Comparison of ENCODE assay signal across 19 mouse cellular contexts in genomic region chr5:128656496-128657135, GRCm38 (mm10). TPM values are rescaled to one million over a fixed set of nuclear protein-coding genes. Genes with fewer than 3 reads are reported as not detected.
DNase-seq lines count a peak whose midpoint lies in the region; ATAC-seq and TF ChIP-seq lines count a peak whose summit lies in the region.
"Had no signal": no experiment of that assay in that cellular context is flagged by ENCODE, and none has a peak within 500 bp of the region (broad histone marks: within the 10 kb centered on the region; RNA-seq: fewer than 3 reads in every experiment).

No protein-coding gene starts in this region.

- peak overlapping the region; percentile 7; the same call in 1 of the 2 replicates for H3K4me2 ChIP-seq in heart, embryonic 14.5 days (ENCODE audit: low read length)
- H3K4me2 ChIP-seq in forebrain, embryonic 12.5 days, result peak overlapping the region; percentile 38
- H3K4me2 ChIP-seq in hindbrain, embryonic 16.5 days (ENCODE audit: low read length), result peak overlapping the region; percentile 43
- H3K4me2 ChIP-seq in midbrain, postnatal 0 days (ENCODE audit: low read depth, low read length, poor library complexity, severe bottlenecking), result peak overlapping the region; percentile 37
- H3K4me2 ChIP-seq: liver, embryonic 12.5 days; stomach, embryonic 15.5 days had no signal

- no peaks in the 10 kb centered on the region for H3K27me3 ChIP-seq in heart, embryonic 14.5 days (ENCODE audit: control insufficient read depth, insufficient read depth, low read length)
- 0 out of 2 replicates have a peak, but pooled peaks cover 5% of the 10 kb centered on the region for H3K27me3 ChIP-seq in forebrain, embryonic 12.5 days
- H3K27me3 ChIP-seq in hindbrain, embryonic 16.5 days (replicated peaks; ENCODE audit: control insufficient read depth, insufficient read depth, low read length), result no peaks in the 10 kb centered on the region
- H3K27me3 ChIP-seq in midbrain, postnatal 0 days (ENCODE audit: insufficient read depth, low read length), result no peaks in the 10 kb centered on the region
- H3K27me3 ChIP-seq: liver, embryonic 12.5 days; stomach, embryonic 15.5 days had no signal

- no peak overlapping the region for H3K27ac ChIP-seq in heart, embryonic 14.5 days (replicated peaks in 1 of 2; ENCODE audit: control insufficient read depth in 1 of 2, insufficient read depth in 1 of 2, low read depth in 2 of 2, low read length in 2 of 2)
- no peak overlapping the region for H3K27ac ChIP-seq in forebrain, embryonic 12.5 days
- no peak overlapping the region for H3K27ac ChIP-seq in hindbrain, embryonic 16.5 days (ENCODE audit: low read depth, low read length)
- H3K27ac ChIP-seq in midbrain, postnatal 0 days (ENCODE audit: low read depth, low read length), result no peak overlapping the region
- H3K27ac ChIP-seq: liver, embryonic 12.5 days; stomach, embryonic 15.5 days had no signal

- no peaks in the 10 kb centered on the region for H3K36me3 ChIP-seq in heart, embryonic 14.5 days (ENCODE audit: control insufficient read depth, insufficient read depth, low read length)
- H3K36me3 ChIP-seq in forebrain, embryonic 12.5 days (replicated peaks), result no peaks in the 10 kb centered on the region
- H3K36me3 ChIP-seq in hindbrain, embryonic 16.5 days (ENCODE audit: control insufficient read depth, insufficient read depth, low read length), result no peaks in the 10 kb centered on the region
- H3K36me3 ChIP-seq in midbrain, postnatal 0 days (ENCODE audit: insufficient read depth, low read length), result no peaks in the 10 kb centered on the region
- H3K36me3 ChIP-seq: liver, embryonic 12.5 days; stomach, embryonic 15.5 days had no signal

- no peaks in the 10 kb centered on the region; the same call in 1 of the 2 replicates for H3K9me3 ChIP-seq in heart, embryonic 14.5 days (ENCODE audit: control insufficient read depth, low read length)
- H3K9me3 ChIP-seq in forebrain, embryonic 12.5 days, result no peaks in the 10 kb centered on the region
- no peaks in the 10 kb centered on the region for H3K9me3 ChIP-seq in hindbrain, embryonic 16.5 days (ENCODE audit: control insufficient read depth, low read length)
- no peaks in the 10 kb centered on the region for H3K9me3 ChIP-seq in midbrain, postnatal 0 days (ENCODE audit: low read length)
- H3K9me3 ChIP-seq: stomach, embryonic 15.5 days had no signal

- H3K4me3 ChIP-seq in heart, embryonic 14.5 days (ENCODE audit: control insufficient read depth in 1 of 2, insufficient read depth in 1 of 2, low read depth in 1 of 2, low read length in 2 of 2), result no peak overlapping the region
- H3K4me3 ChIP-seq in forebrain, embryonic 12.5 days (replicated peaks), result no peak overlapping the region
- H3K4me3 ChIP-seq in hindbrain, embryonic 16.5 days (ENCODE audit: low read length), result 0 out of 2 replicates have a peak overlapping the region, but pooled peaks have one; percentile 3
- H3K4me3 ChIP-seq in midbrain, postnatal 0 days (ENCODE audit: low read depth, low read length), result 0 out of 2 replicates have a peak overlapping the region, but pooled peaks have one; percentile 9
- H3K4me3 ChIP-seq: liver, embryonic 12.5 days; stomach, embryonic 15.5 days had no signal

- DNase-seq in heart, adult 18-20 months, result no peak
- DNase-seq in midbrain, postnatal 0 days (ENCODE audit: low spot score), result no peak
- no peak for DNase-seq in spleen, postnatal 36 days (ENCODE audit: low spot score in 2 of 2)
- DNase-seq in urinary bladder, postnatal 10 days (ENCODE audit: low spot score), result no peak
- DNase-seq: cerebellum, postnatal 25 days; gastrocnemius, postnatal 10 days; kidney, postnatal 10 days; layer of hippocampus, postnatal 36 days; lung, postnatal 4 days; right cerebral cortex, postnatal 25 days; thymus, postnatal 36 days had no signal

- 46% methylated on average over 22 of the region's 22 CpGs for WGBS in heart, embryonic 14.5 days
- 34% methylated on average over 22 of the region's 22 CpGs for WGBS in forebrain, embryonic 12.5 days
- 25% methylated on average over 22 of the region's 22 CpGs for WGBS in hindbrain, embryonic 16.5 days
- 20% methylated on average over 22 of the region's 22 CpGs for WGBS in midbrain, postnatal 0 days

- no peak for ATAC-seq in heart, embryonic 14.5 days (ENCODE audit: insufficient number of reproducible peaks, insufficient read depth, low FRiP score, low read depth)
- peak; percentile 57; the same call in 1 of the 2 replicates for ATAC-seq in forebrain, embryonic 12.5 days (ENCODE audit: low FRiP score)
- no peak for ATAC-seq in hindbrain, embryonic 16.5 days
- ATAC-seq in midbrain, postnatal 0 days (ENCODE audit: low FRiP score), result no peak
- ATAC-seq in megakaryocyte, adult 5-6 weeks (ENCODE audit: poor library complexity, severe bottlenecking), result no peak
- ATAC-seq: liver, embryonic 12.5 days had no signal

- no peak overlapping the region for H3K9ac ChIP-seq in heart, embryonic 14.5 days (ENCODE audit: low read length)
- H3K9ac ChIP-seq in forebrain, embryonic 12.5 days, result no peak overlapping the region
- peak overlapping the region; percentile 23; the same call in 1 of the 2 replicates for H3K9ac ChIP-seq in hindbrain, embryonic 16.5 days (ENCODE audit: low read depth, low read length)
- no peak overlapping the region for H3K9ac ChIP-seq in midbrain, postnatal 0 days (replicated peaks; ENCODE audit: low read length, poor library complexity, severe bottlenecking)
- H3K9ac ChIP-seq: liver, embryonic 12.5 days; stomach, embryonic 15.5 days had no signal

- H3K4me1 ChIP-seq in heart, embryonic 14.5 days (ENCODE audit: control insufficient read depth in 2 of 2, insufficient read depth in 2 of 2, low read length in 2 of 2), result no peaks in the 10 kb centered on the region
- peaks cover 14% of the 10 kb centered on the region for H3K4me1 ChIP-seq in forebrain, embryonic 12.5 days
- no peaks in the 10 kb centered on the region for H3K4me1 ChIP-seq in hindbrain, embryonic 16.5 days (ENCODE audit: control insufficient read depth, insufficient read depth, low read depth, low read length)
- H3K4me1 ChIP-seq in midbrain, postnatal 0 days (ENCODE audit: insufficient read depth, low read length), result no peaks in the 10 kb centered on the region
- H3K4me1 ChIP-seq: liver, embryonic 12.5 days; stomach, embryonic 15.5 days had no signal

- no peak for TF ChIP-seq CTCF in midbrain, postnatal 0 days (IDR thresholded peaks at IDR 0.05)

RNA-seq across cellular contexts. Expression of gene Piwil1, which starts 45.7 kb away (rescaled TPM):
- not detected in 2 replicates for polyA plus RNA-seq in heart, embryonic 14.5 days (2014; fragmentation: Nextera tagmentation; extraction: Ambion mirVana)
- not detected for total RNA-seq in heart, adult 18-20 months (2021)
- not detected in 2 replicates for polyA plus RNA-seq in forebrain, embryonic 12.5 days (2016; fragmentation: Nextera tagmentation; extraction: Ambion mirVana)
- polyA plus RNA-seq in hindbrain, embryonic 16.5 days (2015; fragmentation: Nextera tagmentation; extraction: Ambion mirVana), result 0.47 and 0.53 TPM in 2 replicates
- total RNA-seq in midbrain, postnatal 0 days (2014; rRNA removed), result 0.22 and 0.76 TPM in 2 replicates
- polyA plus RNA-seq in midbrain, postnatal 0 days (2015; fragmentation: Nextera tagmentation; extraction: Ambion mirVana), result 0.45 and 0.47 TPM in 2 replicates
- total RNA-seq in megakaryocyte, adult 5-6 weeks (2015), result not detected in 2 replicates
- not detected in 2 replicates for total RNA-seq in megakaryocyte, adult 5-6 weeks (2017)
- total RNA-seq: hematopoietic stem cell, adult 5-6 weeks; layer of hippocampus, postnatal 36 days had no signal
- polyA plus RNA-seq: C2C12; liver, embryonic 12.5 days; stomach, embryonic 15.5 days had no signal

RNA-seq across cellular contexts. Expression of gene Fzd10, which starts 56.0 kb away (rescaled TPM):
- polyA plus RNA-seq in heart, embryonic 14.5 days (2014; fragmentation: Nextera tagmentation; extraction: Ambion mirVana), result 0.23 and 0.39 TPM in 2 replicates
- under 1 TPM in 1 of 2 experiments, not detected in 1; 0.23 TPM for total RNA-seq in heart, adult 18-20 months (2021)
- polyA plus RNA-seq in forebrain, embryonic 12.5 days (2016; fragmentation: Nextera tagmentation; extraction: Ambion mirVana), result 4.8 and 5.3 TPM in 2 replicates
- 2.9 and 3.1 TPM in 2 replicates for polyA plus RNA-seq in hindbrain, embryonic 16.5 days (2015; fragmentation: Nextera tagmentation; extraction: Ambion mirVana)
- 19.6 and 20.8 TPM in 2 replicates for total RNA-seq in midbrain, postnatal 0 days (2014; rRNA removed)
- 2.7 and 3.3 TPM in 2 replicates for polyA plus RNA-seq in midbrain, postnatal 0 days (2015; fragmentation: Nextera tagmentation; extraction: Ambion mirVana)
- total RNA-seq in megakaryocyte, adult 5-6 weeks (2015), result not detected in 2 replicates
- 0.11 TPM in 1 of 2 replicates, not detected in the other for total RNA-seq in megakaryocyte, adult 5-6 weeks (2017)
- total RNA-seq: hematopoietic stem cell, adult 5-6 weeks had no signal
- polyA plus RNA-seq: C2C12 had no signal

Comparison
In these comparisons a context has a peak if more than half of its experiments do, and no peak if none do; other contexts are left out.
1. H3K4me3 ChIP-seq: peak in hindbrain, embryonic 16.5 days (single experiment) and midbrain, postnatal 0 days (single experiment); none in heart, embryonic 14.5 days (0 of 2) and forebrain, embryonic 12.5 days (single experiment).
2. Peak in every context shown above with its lines, with median percentiles within 50 percentile points of each other: H3K4me2 ChIP-seq.